Mouse (Mus musculus): ENCODE results near the gene Crtc3. TPM values are rescaled to one million over a fixed set of nuclear protein-coding genes. Genes with fewer than 3 reads are reported as not detected.

Crtc3 gene
- polyA plus RNA-seq, 1 experiment = 43.6 TPM

GRCm38 (mm10) chr7:80589054-80589746 lies 99.5 kb downstream of the Crtc3 start:
- peaks cover 38% of the 10 kb centered on the region for H3K36me3 ChIP-seq (ENCODE audit: control insufficient read depth, insufficient read depth, low read length)
- DNase-seq = no peak
- TF ChIP-seq POLR2A (IDR thresholded peaks at IDR 0.05; ENCODE audit: control insufficient read depth, extremely low read depth, insufficient read depth, low read length, poor library complexity) (no peak), CTCF (IDR thresholded peaks at IDR 0.05; ENCODE audit: borderline replicate concordance, control insufficient read depth, extremely low read depth, insufficient read depth, low read length, poor library complexity) (no peak)
- H3K27ac ChIP-seq (ENCODE audit: control insufficient read depth, insufficient read depth, low read length) = no peak overlapping the region
- WGBS = 95% methylated on average over 16 of the region's 16 CpGs
- no peaks in the 10 kb centered on the region for H3K4me1 ChIP-seq (replicated peaks; ENCODE audit: control insufficient read depth, insufficient read depth, low read length)
- no peaks in the 10 kb centered on the region for H3K27me3 ChIP-seq (ENCODE audit: control insufficient read depth, insufficient read depth, low read length)
- H3K4me3 ChIP-seq (ENCODE audit: control insufficient read depth, insufficient read depth, low read length) = no peak overlapping the region

GRCm38 (mm10) chr7:80587684-80588083 lies 101.0 kb downstream of the Crtc3 start:
- no peaks in the 10 kb centered on the region for H3K27me3 ChIP-seq (ENCODE audit: control insufficient read depth, insufficient read depth, low read length)
- H3K27ac ChIP-seq (ENCODE audit: control insufficient read depth, insufficient read depth, low read length) = no peak overlapping the region
- no peak overlapping the region for H3K4me3 ChIP-seq (ENCODE audit: control insufficient read depth, insufficient read depth, low read length)
- peaks cover 12% of the 10 kb centered on the region for H3K4me1 ChIP-seq (replicated peaks; ENCODE audit: control insufficient read depth, insufficient read depth, low read length)
- WGBS = 92% methylated on average over 10 of the region's 10 CpGs
- TF ChIP-seq CTCF (IDR thresholded peaks at IDR 0.05; ENCODE audit: borderline replicate concordance, control insufficient read depth, extremely low read depth, insufficient read depth, low read length, poor library complexity) = no peak
- no peak for DNase-seq
- H3K36me3 ChIP-seq (ENCODE audit: control insufficient read depth, insufficient read depth, low read length) = peaks cover 35% of the 10 kb centered on the region

DNA sequence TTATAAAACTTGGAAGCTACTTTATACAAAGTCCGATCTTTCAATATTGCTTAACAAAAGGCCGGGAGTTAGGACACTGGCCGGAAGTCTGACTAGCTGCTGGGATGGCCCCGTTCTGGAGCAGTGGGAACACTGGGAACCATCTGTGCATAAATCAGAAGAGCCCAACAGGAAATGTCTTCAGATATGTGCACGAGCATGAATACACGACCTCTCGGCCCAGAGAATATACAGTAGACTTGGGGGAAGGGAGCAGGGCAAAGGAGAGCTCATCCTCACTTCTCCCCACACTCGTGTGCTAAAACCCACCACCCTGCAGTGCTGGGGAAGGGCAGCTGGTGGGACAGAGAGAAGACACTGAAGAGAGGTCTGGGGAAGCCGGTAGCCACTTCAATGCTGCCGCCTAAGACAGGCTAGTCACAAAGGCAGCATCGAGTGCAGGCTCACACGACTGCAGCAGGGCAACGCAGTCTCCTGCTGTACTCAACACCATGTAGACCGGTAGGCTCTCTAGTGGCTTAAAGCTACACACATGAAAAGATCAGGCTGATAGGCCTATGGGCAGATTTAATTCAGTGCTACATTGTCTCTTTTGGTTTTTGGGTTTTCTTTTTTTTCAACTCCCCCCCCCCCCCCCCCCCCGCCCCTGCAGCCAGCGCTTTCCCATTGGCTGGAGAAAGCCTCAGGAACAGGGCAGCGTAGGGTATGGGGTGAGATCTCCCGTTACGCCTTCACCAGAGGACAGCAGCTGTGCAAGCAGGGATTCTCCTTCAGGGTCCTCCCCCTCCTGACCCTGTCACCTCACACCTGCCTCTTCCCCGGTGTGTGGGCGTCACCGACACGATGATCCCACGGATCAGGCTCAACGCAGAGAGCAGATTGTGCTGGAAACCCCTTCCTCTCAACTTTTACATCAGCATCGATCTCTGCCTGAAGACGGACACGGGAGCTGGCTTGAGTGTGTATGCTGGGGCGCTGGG lies 101.7 kb downstream of the Crtc3 start:
- no peak for DNase-seq
- WGBS = 85% methylated on average over 29 of the region's 29 CpGs

DNA sequence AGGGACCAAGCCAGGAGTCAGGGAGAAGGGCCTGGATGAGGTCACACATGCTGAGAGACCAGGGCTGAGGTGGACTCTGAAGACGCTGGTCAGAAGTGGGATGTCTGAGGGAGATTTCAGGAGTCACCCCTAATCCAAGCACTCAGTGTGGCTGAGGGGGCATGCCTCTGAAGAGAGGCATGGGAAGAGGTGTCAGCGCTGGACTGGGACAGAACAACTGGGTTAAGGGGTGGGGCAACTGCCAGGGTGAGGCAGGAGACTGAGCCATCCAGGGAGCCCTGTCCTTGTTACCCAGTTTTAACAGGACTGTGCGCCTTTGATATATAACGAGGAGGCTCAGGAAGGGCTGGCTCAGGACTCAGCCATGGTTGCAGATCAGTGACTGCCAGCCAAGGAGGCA lies 102.5 kb downstream of the Crtc3 start:
- TF ChIP-seq CTCF (IDR thresholded peaks at IDR 0.05; ENCODE audit: borderline replicate concordance, control insufficient read depth, extremely low read depth, insufficient read depth, low read length, poor library complexity) (no peak), POLR2A (IDR thresholded peaks at IDR 0.05; ENCODE audit: control insufficient read depth, extremely low read depth, insufficient read depth, low read length, poor library complexity) (no peak)
- H3K27me3 ChIP-seq (ENCODE audit: control insufficient read depth, insufficient read depth, low read length) = no peaks in the 10 kb centered on the region
- H3K27ac ChIP-seq (ENCODE audit: control insufficient read depth, insufficient read depth, low read length) = no peak overlapping the region
- 91% methylated on average over 4 of the region's 4 CpGs for WGBS
- peaks cover 25% of the 10 kb centered on the region for H3K36me3 ChIP-seq (ENCODE audit: control insufficient read depth, insufficient read depth, low read length)
- DNase-seq = no peak
- no peak overlapping the region for H3K4me3 ChIP-seq (ENCODE audit: control insufficient read depth, insufficient read depth, low read length)
- peaks cover 16% of the 10 kb centered on the region for H3K4me1 ChIP-seq (replicated peaks; ENCODE audit: control insufficient read depth, insufficient read depth, low read length)

More for the DNA sequence above, 101.7 kb downstream of the Crtc3 start:
- no peak overlapping the region for H3K4me3 ChIP-seq (ENCODE audit: control insufficient read depth, insufficient read depth, low read length)
- H3K27me3 ChIP-seq (ENCODE audit: control insufficient read depth, insufficient read depth, low read length) = no peaks in the 10 kb centered on the region
- H3K27ac ChIP-seq (ENCODE audit: control insufficient read depth, insufficient read depth, low read length) = no peak overlapping the region
- peaks cover 16% of the 10 kb centered on the region for H3K4me1 ChIP-seq (replicated peaks; ENCODE audit: control insufficient read depth, insufficient read depth, low read length)
- peaks cover 30% of the 10 kb centered on the region for H3K36me3 ChIP-seq (ENCODE audit: control insufficient read depth, insufficient read depth, low read length)
- no peak for TF ChIP-seq CTCF (IDR thresholded peaks at IDR 0.05; ENCODE audit: borderline replicate concordance, control insufficient read depth, extremely low read depth, insufficient read depth, low read length, poor library complexity)
- TF ChIP-seq POLR2A (IDR thresholded peaks at IDR 0.05; ENCODE audit: control insufficient read depth, extremely low read depth, insufficient read depth, low read length, poor library complexity) = no peak

DNA sequence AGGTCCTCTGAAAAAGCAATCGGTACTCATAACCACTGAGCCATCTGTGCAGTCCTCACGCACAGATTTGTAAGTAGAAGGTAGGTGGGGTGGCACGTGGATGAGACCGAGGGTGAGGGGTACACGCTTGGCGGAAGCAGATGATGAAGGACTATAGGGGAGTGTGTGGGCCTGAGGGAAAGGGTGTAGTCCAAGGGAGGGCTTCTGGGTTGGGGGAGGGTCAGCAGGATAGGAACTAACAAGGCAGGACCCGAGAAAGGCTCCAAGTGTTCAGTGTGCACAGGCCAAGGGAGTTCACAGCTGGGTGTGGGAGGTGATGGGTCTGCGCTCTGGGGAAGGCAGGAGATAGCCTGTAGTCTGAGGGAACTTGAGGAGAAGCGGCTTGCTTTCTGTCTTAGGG lies 103.3 kb downstream of the Crtc3 start:
- no peak overlapping the region for H3K4me3 ChIP-seq (ENCODE audit: control insufficient read depth, insufficient read depth, low read length)
- no peaks in the 10 kb centered on the region for H3K27me3 ChIP-seq (ENCODE audit: control insufficient read depth, insufficient read depth, low read length)
- peaks cover 16% of the 10 kb centered on the region for H3K4me1 ChIP-seq (replicated peaks; ENCODE audit: control insufficient read depth, insufficient read depth, low read length)
- no peak overlapping the region for H3K27ac ChIP-seq (ENCODE audit: control insufficient read depth, insufficient read depth, low read length)
- TF ChIP-seq CTCF (IDR thresholded peaks at IDR 0.05; ENCODE audit: borderline replicate concordance, control insufficient read depth, extremely low read depth, insufficient read depth, low read length, poor library complexity) = no peak
- TF ChIP-seq POLR2A (IDR thresholded peaks at IDR 0.05; ENCODE audit: control insufficient read depth, extremely low read depth, insufficient read depth, low read length, poor library complexity) = no peak
- DNase-seq = no peak
- 90% methylated on average over 9 of the region's 9 CpGs for WGBS
- H3K36me3 ChIP-seq (ENCODE audit: control insufficient read depth, insufficient read depth, low read length) = peaks cover 17% of the 10 kb centered on the region

GRCm38 (mm10) chr7:80583981-80584380 lies 104.7 kb downstream of the Crtc3 start:
- whole genome bisulfite sequencing = 37% methylated on average over 6 of the region's 6 CpGs
- Histone ChIP-seq H3K27ac (ENCODE audit: control insufficient read depth, insufficient read depth, low read length) (no peak overlapping the region), H3K27me3 (ENCODE audit: control insufficient read depth, insufficient read depth, low read length) (no peaks in the 10 kb centered on the region), H3K4me1 (replicated peaks; ENCODE audit: control insufficient read depth, insufficient read depth, low read length) (peaks cover 16% of the 10 kb centered on the region), H3K4me3 (ENCODE audit: control insufficient read depth, insufficient read depth, low read length) (no peak overlapping the region), H3K36me3 (ENCODE audit: control insufficient read depth, insufficient read depth, low read length) (peaks cover 3% of the 10 kb centered on the region; the same call in 1 of the 2 replicates)
- TF ChIP-seq CTCF (IDR thresholded peaks at IDR 0.05; ENCODE audit: borderline replicate concordance, control insufficient read depth, extremely low read depth, insufficient read depth, low read length, poor library complexity) = no peak
- TF ChIP-seq POLR2A (IDR thresholded peaks at IDR 0.05; ENCODE audit: control insufficient read depth, extremely low read depth, insufficient read depth, low read length, poor library complexity) = no peak
- DNase-seq = peak; percentile 62

Measured in thymus, adult 2 months (tissue).